Mouse (Mus musculus): ENCODE measurements at regions not wholly inside any gene's neighbourhood (a gene's known extent, or its start where the extent isn't known, plus 50 kb on each side); places are given as distances from the start of the nearest gene placed in this dataset.

DNA sequence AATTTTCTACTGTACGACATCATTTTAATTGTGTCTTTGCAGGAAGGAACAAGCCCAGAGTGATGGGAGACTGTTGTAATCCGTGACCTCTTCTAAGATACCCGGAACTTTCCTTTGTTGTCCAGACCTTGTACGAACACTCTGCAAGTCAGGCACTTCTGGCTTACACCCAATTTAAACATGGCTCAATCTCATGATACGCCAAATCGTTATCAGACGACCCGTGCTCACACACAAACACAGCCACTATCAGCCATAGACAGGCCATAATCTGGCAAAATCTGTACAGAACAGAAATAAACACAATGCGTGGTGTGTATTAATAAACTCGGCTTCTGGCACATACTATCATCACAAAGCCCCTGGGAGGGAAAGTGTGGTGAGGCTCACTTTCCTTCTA is 190.2 kb upstream of the Gm37988 start:
- no peak for TF ChIP-seq CTCF (IDR thresholded peaks at IDR 0.05; ENCODE audit: low read depth, low read length)
- no peak for TF ChIP-seq POLR2A (IDR thresholded peaks at IDR 0.05; ENCODE audit: insufficient read depth, low read length)
- no peak for TF ChIP-seq EP300 (IDR thresholded peaks at IDR 0.05; ENCODE audit: insufficient read depth, low read depth, low read length)

Measured in ES-Bruce4 (cell line).